Mouse (Mus musculus): ENCODE data around the gene Plaur. TPM values are rescaled to one million over a fixed set of nuclear protein-coding genes. Genes with fewer than 3 reads are reported as not detected.

Plaur gene
- polyA plus RNA-seq, 1 experiment: 38.0 TPM

- Histone ChIP-seq H3K4me3 (ENCODE audit: low read depth, low read length) (no peak overlapping the region), H3K36me3 (ENCODE audit: control insufficient read depth, insufficient read depth, low read length, poor library complexity, severe bottlenecking) (no peaks in the 10 kb centered on the region), H3K27me3 (ENCODE audit: control insufficient read depth, insufficient read depth, low read length, poor library complexity, severe bottlenecking) (no peaks in the 10 kb centered on the region), H3K9ac (ENCODE audit: low read depth, poor library complexity, severe bottlenecking) (0 out of 2 replicates have a peak overlapping the region, but pooled peaks have one; percentile 17), H3K9me3 (replicated peaks; ENCODE audit: control insufficient read depth, insufficient read depth, low read length, poor library complexity, severe bottlenecking) (no peaks in the 10 kb centered on the region), H3K27ac (ENCODE audit: insufficient read depth, low read length) (peak overlapping the region; percentile 84), H3K4me1 (ENCODE audit: control insufficient read depth, insufficient read depth, low read length) (peaks cover 4% of the 10 kb centered on the region)
- TF ChIP-seq CTCF (IDR thresholded peaks at IDR 0.05; ENCODE audit: low read depth, low read length): no peak
- 0 out of 2 replicates have a peak, but pooled peaks have one; percentile 41 for TF ChIP-seq EP300 (IDR thresholded peaks at IDR 0.05; ENCODE audit: insufficient read depth, low read depth, low read length)
- no peak for TF ChIP-seq POLR2A (IDR thresholded peaks at IDR 0.05; ENCODE audit: insufficient read depth, low read length)
Measured at GRCm38 (mm10) chr7:24459440-24459839, 2.8 kb upstream of the Plaur start.

GRCm38 (mm10) chr7:24459843-24460242, 2.4 kb upstream of the Plaur start:
- H3K36me3 ChIP-seq (ENCODE audit: control insufficient read depth, insufficient read depth, low read length, poor library complexity, severe bottlenecking): no peaks in the 10 kb centered on the region
- peaks cover 4% of the 10 kb centered on the region for H3K4me1 ChIP-seq (ENCODE audit: control insufficient read depth, insufficient read depth, low read length)
- H3K27me3 ChIP-seq (ENCODE audit: control insufficient read depth, insufficient read depth, low read length, poor library complexity, severe bottlenecking): no peaks in the 10 kb centered on the region
- no peak overlapping the region for H3K4me3 ChIP-seq (ENCODE audit: low read depth, low read length)
- peak overlapping the region; percentile 84 for H3K27ac ChIP-seq (ENCODE audit: insufficient read depth, low read length)
- no peak overlapping the region for H3K9ac ChIP-seq (ENCODE audit: low read depth, poor library complexity, severe bottlenecking)
- TF ChIP-seq EP300 (IDR thresholded peaks at IDR 0.05; ENCODE audit: insufficient read depth, low read depth, low read length) (peak; percentile 91; the same call in 1 of the 2 replicates), POLR2A (IDR thresholded peaks at IDR 0.05; ENCODE audit: insufficient read depth, low read length) (no peak)
- H3K9me3 ChIP-seq (replicated peaks; ENCODE audit: control insufficient read depth, insufficient read depth, low read length, poor library complexity, severe bottlenecking): no peaks in the 10 kb centered on the region

GRCm38 (mm10) chr7:24461376-24462051, 770 bp upstream of the Plaur start:
- Histone ChIP-seq H3K9me3 (replicated peaks; ENCODE audit: control insufficient read depth, insufficient read depth, low read length, poor library complexity, severe bottlenecking) (no peaks in the 10 kb centered on the region), H3K4me3 (ENCODE audit: low read depth, low read length) (no peak overlapping the region), H3K27me3 (ENCODE audit: control insufficient read depth, insufficient read depth, low read length, poor library complexity, severe bottlenecking) (no peaks in the 10 kb centered on the region), H3K27ac (ENCODE audit: insufficient read depth, low read length) (peak overlapping the region; percentile 65), H3K9ac (ENCODE audit: low read depth, poor library complexity, severe bottlenecking) (no peak overlapping the region), H3K36me3 (ENCODE audit: control insufficient read depth, insufficient read depth, low read length, poor library complexity, severe bottlenecking) (no peaks in the 10 kb centered on the region), H3K4me1 (ENCODE audit: control insufficient read depth, insufficient read depth, low read length) (peaks cover 4% of the 10 kb centered on the region)
- TF ChIP-seq EP300 (IDR thresholded peaks at IDR 0.05; ENCODE audit: insufficient read depth, low read depth, low read length) (no peak), POLR2A (IDR thresholded peaks at IDR 0.05; ENCODE audit: insufficient read depth, low read length) (no peak), CTCF (IDR thresholded peaks at IDR 0.05; ENCODE audit: low read depth, low read length) (no peak)

- TF ChIP-seq CTCF (IDR thresholded peaks at IDR 0.05; ENCODE audit: low read depth, low read length) (no peak), EP300 (IDR thresholded peaks at IDR 0.05; ENCODE audit: insufficient read depth, low read depth, low read length) (no peak), POLR2A (IDR thresholded peaks at IDR 0.05; ENCODE audit: insufficient read depth, low read length) (no peak)
- no peaks in the 10 kb centered on the region for H3K27me3 ChIP-seq (ENCODE audit: control insufficient read depth, insufficient read depth, low read length, poor library complexity, severe bottlenecking)
Measured at GRCm38 (mm10) chr7:24466835-24467234, 4.6 kb downstream of the Plaur start.

DNA sequence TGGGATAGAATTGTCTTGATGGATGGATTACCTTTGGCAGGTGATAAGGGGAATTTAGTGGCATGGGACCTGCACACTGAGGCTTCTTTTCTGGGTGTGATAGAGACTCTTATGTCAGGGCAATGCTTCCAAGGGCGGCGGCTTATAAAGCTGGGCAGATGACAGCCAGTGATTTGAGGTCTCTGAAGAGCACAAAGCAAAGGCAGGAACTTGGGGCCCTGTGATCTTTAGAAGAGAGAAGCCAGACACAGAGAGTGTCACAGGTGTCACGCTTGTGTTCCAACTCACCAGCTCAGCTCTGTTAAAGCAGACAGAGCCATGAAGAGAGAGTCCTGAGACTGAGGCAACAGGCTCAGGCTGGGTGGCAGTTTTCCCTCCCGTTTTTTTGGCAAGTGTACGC, 5.6 kb downstream of the Plaur start:
- peaks cover 2% of the 10 kb centered on the region for H3K4me1 ChIP-seq (ENCODE audit: control insufficient read depth, insufficient read depth, low read length)
- H3K4me3 ChIP-seq (ENCODE audit: low read depth, low read length): no peak overlapping the region
- no peaks in the 10 kb centered on the region for H3K9me3 ChIP-seq (replicated peaks; ENCODE audit: control insufficient read depth, insufficient read depth, low read length, poor library complexity, severe bottlenecking)
- no peak overlapping the region for H3K9ac ChIP-seq (ENCODE audit: low read depth, poor library complexity, severe bottlenecking)
- peaks cover 18% of the 10 kb centered on the region for H3K36me3 ChIP-seq (ENCODE audit: control insufficient read depth, insufficient read depth, low read length, poor library complexity, severe bottlenecking)
- H3K27ac ChIP-seq (ENCODE audit: insufficient read depth, low read length): no peak overlapping the region
- no peaks in the 10 kb centered on the region for H3K27me3 ChIP-seq (ENCODE audit: control insufficient read depth, insufficient read depth, low read length, poor library complexity, severe bottlenecking)
- TF ChIP-seq POLR2A (IDR thresholded peaks at IDR 0.05; ENCODE audit: insufficient read depth, low read length) (no peak), EP300 (IDR thresholded peaks at IDR 0.05; ENCODE audit: insufficient read depth, low read depth, low read length) (no peak), CTCF (IDR thresholded peaks at IDR 0.05; ENCODE audit: low read depth, low read length) (no peak)

More at GRCm38 (mm10) chr7:24466835-24467234, 4.6 kb downstream of the Plaur start:
- Histone ChIP-seq H3K36me3 (ENCODE audit: control insufficient read depth, insufficient read depth, low read length, poor library complexity, severe bottlenecking) (peaks cover 18% of the 10 kb centered on the region), H3K9me3 (replicated peaks; ENCODE audit: control insufficient read depth, insufficient read depth, low read length, poor library complexity, severe bottlenecking) (no peaks in the 10 kb centered on the region), H3K27ac (ENCODE audit: insufficient read depth, low read length) (no peak overlapping the region), H3K4me3 (ENCODE audit: low read depth, low read length) (no peak overlapping the region), H3K4me1 (ENCODE audit: control insufficient read depth, insufficient read depth, low read length) (peaks cover 2% of the 10 kb centered on the region), H3K9ac (ENCODE audit: low read depth, poor library complexity, severe bottlenecking) (no peak overlapping the region)

DNA sequence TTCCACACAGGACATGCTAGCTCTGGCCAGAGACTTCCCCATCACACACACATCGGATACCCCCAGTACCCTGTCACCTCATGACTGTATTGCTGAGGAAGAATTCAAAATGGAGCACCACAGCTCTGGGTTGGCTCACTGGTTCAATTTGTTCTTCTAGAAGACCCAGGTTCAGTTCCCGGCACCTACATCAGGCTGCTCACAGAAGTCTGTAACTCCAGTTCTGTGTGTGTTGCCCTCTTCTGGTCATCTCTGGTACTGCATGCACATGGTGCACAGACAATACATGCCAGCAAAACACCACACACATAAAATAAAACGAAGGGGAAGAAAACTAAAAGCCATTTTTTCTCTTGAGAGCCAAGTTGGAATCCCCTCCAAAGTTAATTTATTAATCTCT, 6.8 kb downstream of the Plaur start:
- Histone ChIP-seq H3K4me1 (ENCODE audit: control insufficient read depth, insufficient read depth, low read length) (peaks cover 2% of the 10 kb centered on the region), H3K9me3 (replicated peaks; ENCODE audit: control insufficient read depth, insufficient read depth, low read length, poor library complexity, severe bottlenecking) (no peaks in the 10 kb centered on the region), H3K9ac (ENCODE audit: low read depth, poor library complexity, severe bottlenecking) (no peak overlapping the region), H3K36me3 (ENCODE audit: control insufficient read depth, insufficient read depth, low read length, poor library complexity, severe bottlenecking) (peaks cover 18% of the 10 kb centered on the region), H3K4me3 (ENCODE audit: low read depth, low read length) (no peak overlapping the region), H3K27ac (ENCODE audit: insufficient read depth, low read length) (no peak overlapping the region), H3K27me3 (ENCODE audit: control insufficient read depth, insufficient read depth, low read length, poor library complexity, severe bottlenecking) (no peaks in the 10 kb centered on the region)
- no peak for TF ChIP-seq EP300 (IDR thresholded peaks at IDR 0.05; ENCODE audit: insufficient read depth, low read depth, low read length)
- TF ChIP-seq CTCF (IDR thresholded peaks at IDR 0.05; ENCODE audit: low read depth, low read length): peak; percentile 45
- TF ChIP-seq POLR2A (IDR thresholded peaks at IDR 0.05; ENCODE audit: insufficient read depth, low read length): no peak
